Mouse (Mus musculus) kidney, adult 11 months (tissue): ENCODE data around the gene Omt2a.
"Not testable (repeated sequence)": the region's sequence is repeated elsewhere in the genome, so short reads cannot be mapped to it uniquely, and the experiment has no call there.

ENCODE experiments used
- DNase-seq: peaks from one replicate; pipeline ENCODE4 v3.0.0; 2022

The Omt2a gene

GRCm38 (mm10) chr9:78314696-78315095 lies at the start of gene Omt2a:
Omt2a (minus strand) TSS chr9:78314796.
- no peak for DNase-seq

- no peak for DNase-seq
These were observed 48.8 kb upstream of the Omt2a start for GRCm38 (mm10) chr9:78363374-78363773.

- no peak for DNase-seq
These were observed 45.9 kb upstream of the Omt2a start for GRCm38 (mm10) chr9:78360484-78360872.

- no peak for DNase-seq
These were observed 45.3 kb upstream of the Omt2a start for GRCm38 (mm10) chr9:78359750-78360483.

- DNase-seq: peak; percentile 51
These were observed 43.5 kb upstream of the Omt2a start for GRCm38 (mm10) chr9:78358053-78358452.

GRCm38 (mm10) chr9:78355611-78356010 lies 41.0 kb upstream of the Omt2a start, which contains the start of gene Gsta2:
Gsta2 (minus strand) TSS chr9:78355788.
- DNase-seq: no peak

GRCm38 (mm10) chr9:78354665-78355578 lies 40.3 kb upstream of the Omt2a start:
- peak; percentile 53 for DNase-seq

- DNase-seq: no peak
These were observed 37.1 kb upstream of the Omt2a start for GRCm38 (mm10) chr9:78351504-78352220.

- DNase-seq: not testable (repeated sequence)
These were observed 35.4 kb upstream of the Omt2a start for GRCm38 (mm10) chr9:78350007-78350406.

- DNase-seq: peak; percentile 47
These were observed 34.5 kb upstream of the Omt2a start for GRCm38 (mm10) chr9:78349141-78349540.

GRCm38 (mm10) chr9:78348206-78349004 lies 33.8 kb upstream of the Omt2a start:
- DNase-seq: peak; percentile 94

- peak; percentile 49 for DNase-seq
These were observed 32.4 kb upstream of the Omt2a start for GRCm38 (mm10) chr9:78347004-78347403.

GRCm38 (mm10) chr9:78345235-78345634 lies 30.6 kb upstream of the Omt2a start:
- DNase-seq: not testable (repeated sequence)

GRCm38 (mm10) chr9:78343055-78343454 lies 28.5 kb upstream of the Omt2a start:
- peak; percentile 55 for DNase-seq

- peak; percentile 19 for DNase-seq
These were observed 27.9 kb upstream of the Omt2a start for GRCm38 (mm10) chr9:78342494-78342893.

GRCm38 (mm10) chr9:78340324-78340723 lies 25.7 kb upstream of the Omt2a start:
- peak; percentile 24 for DNase-seq

GRCm38 (mm10) chr9:78337050-78337449 lies 22.5 kb upstream of the Omt2a start:
- not testable (repeated sequence) for DNase-seq

- not testable (repeated sequence) for DNase-seq
These were observed 12.7 kb upstream of the Omt2a start, which contains the start of gene Omt2b for GRCm38 (mm10) chr9:78327289-78327688. Omt2b (plus strand) TSS chr9:78327589.

GRCm38 (mm10) chr9:78319499-78319898 lies 4.9 kb upstream of the Omt2a start:
- DNase-seq: no peak

GRCm38 (mm10) chr9:78308122-78308521 lies 6.5 kb downstream of the Omt2a start:
- DNase-seq: not testable (repeated sequence)

GRCm38 (mm10) chr9:78299143-78299542 lies 15.5 kb downstream of the Omt2a start:
- DNase-seq: not testable (repeated sequence)

- DNase-seq: no peak
These were observed 16.4 kb downstream of the Omt2a start for GRCm38 (mm10) chr9:78298232-78298631.
